Mouse (Mus musculus) CD4-positive, CD25-positive, alpha-beta regulatory T cell, adult 4 months (primary cell): ENCODE measurements around the gene Lsm12. TPM values are rescaled to one million over a fixed set of nuclear protein-coding genes. Genes with fewer than 3 reads are reported as not detected.

Experiments
- polyA plus RNA-seq, 2 experiments: library from polyadenylated mRNA; unstranded; fragments of 100-300 nt; shearing (Covaris generic); gene quantifications; one replicate each; pipeline ENCODE4 v1.2.1; 2017

Gene Lsm12
- polyA plus RNA-seq, 2 experiments from 2014 or later: 33.4 to 69.4 TPM

Other genes with a start within 250 kb of the Lsm12 start
- not detected for gene Sost, start 218.3 kb downstream of the Lsm12 start, polyA plus RNA-seq
- gene Cfap97d1, start 201.0 kb downstream of the Lsm12 start, polyA plus RNA-seq: not detected
- gene Dusp3, start 198.3 kb downstream of the Lsm12 start, polyA plus RNA-seq: 1 to 10 TPM; 1.6 to 1.7 TPM
- under 1 TPM in 1 of 2 experiments, not detected in 1; 0.42 TPM for gene Mpp3, start 156.8 kb downstream of the Lsm12 start, polyA plus RNA-seq
- gene Cd300lg, start 143.8 kb downstream of the Lsm12 start, polyA plus RNA-seq: not detected
- 1 to 10 TPM; 1.3 to 3.6 TPM for gene Mpp2, start 96.8 kb downstream of the Lsm12 start, polyA plus RNA-seq
- not detected for gene Ppy, start 84.0 kb downstream of the Lsm12 start, polyA plus RNA-seq
- gene Pyy, start 77.5 kb downstream of the Lsm12 start, polyA plus RNA-seq: not detected
- gene Nags, start 39.8 kb downstream of the Lsm12 start, polyA plus RNA-seq: not detected
- 10 to 100 TPM; 10.8 to 19.6 TPM for gene Tmem101, start 28.9 kb downstream of the Lsm12 start, polyA plus RNA-seq
- 10 to 100 TPM; 29.1 to 53.9 TPM for gene G6pc3, start 4.3 kb upstream of the Lsm12 start, polyA plus RNA-seq
- 10 to 100 TPM in 1 of 2 experiments, 1 to 10 TPM in 1; 6.5 to 12.3 TPM for gene Hdac5, start 44.9 kb upstream of the Lsm12 start, polyA plus RNA-seq
- 1 to 10 TPM in 1 of 2 experiments, under 1 TPM in 1; 0.40 to 1.8 TPM for gene BC030867, start 63.6 kb upstream of the Lsm12 start, polyA plus RNA-seq
- gene Asb16, start 83.4 kb upstream of the Lsm12 start, polyA plus RNA-seq: not detected
- gene Tmub2, start 99.6 kb upstream of the Lsm12 start, polyA plus RNA-seq: 10 to 100 TPM; 64.7 to 80.5 TPM
- 1 to 10 TPM; 7.2 to 7.3 TPM for gene Atxn7l3, start 111.3 kb upstream of the Lsm12 start, polyA plus RNA-seq
- 10 to 100 TPM; 46.1 to 51.1 TPM for gene Ubtf, start 134.4 kb upstream of the Lsm12 start, polyA plus RNA-seq
- not detected for gene Slc4a1, start 180.9 kb upstream of the Lsm12 start, polyA plus RNA-seq
- 1 to 10 TPM; 3.3 to 3.5 TPM for gene Rundc3a, start 208.1 kb upstream of the Lsm12 start, polyA plus RNA-seq
- gene Slc25a39, start 222.7 kb upstream of the Lsm12 start, polyA plus RNA-seq: 10 to 100 TPM; 44.0 to 44.2 TPM
- gene Grn, start 245.0 kb upstream of the Lsm12 start, polyA plus RNA-seq: 10 to 100 TPM; 23.3 to 51.4 TPM